In genomic region chr10:44702108-44702507, GRCm38 (mm10) we compare ENCODE assay signal across 10 mouse cellular contexts.
DNase-seq lines count a peak whose midpoint lies in the region; ATAC-seq and TF ChIP-seq lines count a peak whose summit lies in the region.
"Had no signal": no experiment of that assay in that cellular context is flagged by ENCODE, and none has a peak within 500 bp of the region (broad histone marks: within the 10 kb centered on the region; RNA-seq: fewer than 3 reads in every experiment).

No protein-coding gene starts in this region.

- H3K27ac ChIP-seq in kidney, embryonic 14.5 days (ENCODE audit: low read depth, low read length): no peak overlapping the region
- peak overlapping the region; percentile 48 for H3K27ac ChIP-seq in bone marrow macrophage, adult 2 months (ENCODE audit: insufficient read depth, low read depth, low read length)
- H3K27ac ChIP-seq in hindbrain, embryonic 16.5 days (ENCODE audit: low read depth, low read length): no peak overlapping the region
- H3K27ac ChIP-seq: embryonic facial prominence, embryonic 15.5 days; neural tube, embryonic 13.5 days had no signal

- no peak for TF ChIP-seq CTCF in bone marrow macrophage, adult 2 months (IDR thresholded peaks at IDR 0.05; ENCODE audit: low read depth, low read length)

- no peak overlapping the region for H3K4me3 ChIP-seq in kidney, embryonic 14.5 days (ENCODE audit: low read length)
- no peak overlapping the region for H3K4me3 ChIP-seq in bone marrow macrophage, adult 2 months (ENCODE audit: insufficient read depth, low read length)
- H3K4me3 ChIP-seq in hindbrain, embryonic 16.5 days (ENCODE audit: low read length): no peak overlapping the region
- H3K4me3 ChIP-seq: embryonic facial prominence, embryonic 15.5 days; neural tube, embryonic 13.5 days had no signal

- TF ChIP-seq POLR2A in bone marrow macrophage, adult 2 months (IDR thresholded peaks at IDR 0.05; ENCODE audit: borderline replicate concordance, low read depth, low read length): no peak

- H3K36me3 ChIP-seq in kidney, embryonic 14.5 days (ENCODE audit: control insufficient read depth, insufficient read depth, low read length): no peaks in the 10 kb centered on the region
- no peaks in the 10 kb centered on the region for H3K36me3 ChIP-seq in hindbrain, embryonic 16.5 days (ENCODE audit: control insufficient read depth, insufficient read depth, low read length)
- H3K36me3 ChIP-seq: embryonic facial prominence, embryonic 15.5 days; neural tube, embryonic 13.5 days had no signal

- WGBS in kidney, embryonic 14.5 days: 45% methylated on average over 5 of the region's 5 CpGs
- 78% methylated on average over 5 of the region's 5 CpGs for WGBS in hindbrain, embryonic 16.5 days

- no peak overlapping the region for H3K9ac ChIP-seq in kidney, embryonic 14.5 days (ENCODE audit: low read depth, low read length)
- H3K9ac ChIP-seq in hindbrain, embryonic 16.5 days (ENCODE audit: low read depth, low read length): no peak overlapping the region
- H3K9ac ChIP-seq: embryonic facial prominence, embryonic 15.5 days; neural tube, embryonic 13.5 days had no signal

- no peaks in the 10 kb centered on the region for H3K4me1 ChIP-seq in kidney, embryonic 14.5 days (ENCODE audit: control insufficient read depth, insufficient read depth, low read length)
- peaks cover 28% of the 10 kb centered on the region for H3K4me1 ChIP-seq in bone marrow macrophage, adult 2 months (ENCODE audit: control insufficient read depth, insufficient read depth, low read length)
- H3K4me1 ChIP-seq in hindbrain, embryonic 16.5 days (ENCODE audit: control insufficient read depth, insufficient read depth, low read depth, low read length): no peaks in the 10 kb centered on the region
- H3K4me1 ChIP-seq: neural tube, embryonic 13.5 days had no signal

- peak; percentile 52 for DNase-seq in kidney, adult 18-20 months
- DNase-seq in kidney, postnatal 36 days: peak; percentile 56 to 80
- DNase-seq in lung, postnatal 4 days: peak; percentile 63 to 69
- no peak for DNase-seq in Muller cell, postnatal 12 days (ENCODE audit: inconsistent ontology term)
- DNase-seq in right cerebral cortex, postnatal 4 days: no peak

- H3K4me2 ChIP-seq in kidney, embryonic 14.5 days (replicated peaks; ENCODE audit: low read depth, low read length): no peak overlapping the region
- no peak overlapping the region for H3K4me2 ChIP-seq in hindbrain, embryonic 16.5 days (ENCODE audit: low read length)
- H3K4me2 ChIP-seq: embryonic facial prominence, embryonic 15.5 days; neural tube, embryonic 13.5 days had no signal

- no peaks in the 10 kb centered on the region for H3K9me3 ChIP-seq in kidney, embryonic 14.5 days (ENCODE audit: control insufficient read depth, low read length)
- H3K9me3 ChIP-seq in hindbrain, embryonic 16.5 days (ENCODE audit: control insufficient read depth, low read length): no peaks in the 10 kb centered on the region
- H3K9me3 ChIP-seq: embryonic facial prominence, embryonic 15.5 days; neural tube, embryonic 13.5 days had no signal

- no peak for ATAC-seq in kidney, embryonic 14.5 days (ENCODE audit: low FRiP score, low TSS enrichment)
- ATAC-seq in hindbrain, embryonic 16.5 days: no peak

- H3K27me3 ChIP-seq in kidney, embryonic 14.5 days (ENCODE audit: control insufficient read depth, insufficient read depth, low read length): no peaks in the 10 kb centered on the region
- no peaks in the 10 kb centered on the region for H3K27me3 ChIP-seq in hindbrain, embryonic 16.5 days (replicated peaks; ENCODE audit: control insufficient read depth, insufficient read depth, low read length)
- H3K27me3 ChIP-seq: embryonic facial prominence, embryonic 15.5 days; neural tube, embryonic 13.5 days had no signal

Comparison
In these comparisons a context has a peak if more than half of its experiments do, and no peak if none do; other contexts are left out.
1. DNase-seq: peak in kidney, adult 18-20 months (single experiment), kidney, postnatal 36 days (2 of 2) and lung, postnatal 4 days (2 of 2); none in Muller cell, postnatal 12 days (single experiment) and right cerebral cortex, postnatal 4 days (single experiment).